Mouse (Mus musculus): ENCODE measurements at regions not wholly inside any gene's neighbourhood (a gene's known extent, or its start where the extent isn't known, plus 50 kb on each side); places are given as distances from the start of the nearest gene placed in this dataset.

GRCm38 (mm10) chr13:44182544-44183191, 398.1 kb downstream of the Cd83 start:
- in situ Hi-C loops (cut with MboI; ENCODE audit: low pct_unique_long_range_greater_than_20kb in 1 of 2, low sequenced_read_pairs in 2 of 2, unreplicated experiment in 1 of 2) = no loop called here

- in situ Hi-C loops (cut with MboI; ENCODE audit: low pct_unique_long_range_greater_than_20kb in 1 of 2, low sequenced_read_pairs in 2 of 2, unreplicated experiment in 1 of 2) = no loop called here
Measured at GRCm38 (mm10) chr13:44195365-44195764, 410.8 kb downstream of the Cd83 start.

- in situ Hi-C loops (cut with MboI; ENCODE audit: low pct_unique_long_range_greater_than_20kb in 1 of 2, low sequenced_read_pairs in 2 of 2, unreplicated experiment in 1 of 2) = no loop called here
Measured at GRCm38 (mm10) chr13:44206042-44206441, 421.5 kb downstream of the Cd83 start.

- in situ Hi-C loops (cut with MboI; ENCODE audit: low pct_unique_long_range_greater_than_20kb in 1 of 2, low sequenced_read_pairs in 2 of 2, unreplicated experiment in 1 of 2) = no loop called here
Measured at GRCm38 (mm10) chr13:44206448-44206847, 421.9 kb downstream of the Cd83 start.

- in situ Hi-C loops (cut with MboI; ENCODE audit: low pct_unique_long_range_greater_than_20kb in 1 of 2, low sequenced_read_pairs in 2 of 2, unreplicated experiment in 1 of 2) = no loop called here
Measured at GRCm38 (mm10) chr13:44207400-44208005, 422.9 kb downstream of the Cd83 start.

- in situ Hi-C loops (cut with MboI; ENCODE audit: low pct_unique_long_range_greater_than_20kb in 1 of 2, low sequenced_read_pairs in 2 of 2, unreplicated experiment in 1 of 2) = no loop called here
Measured at GRCm38 (mm10) chr13:44209036-44209435, 424.5 kb downstream of the Cd83 start.

GRCm38 (mm10) chr13:44210123-44210522, 425.5 kb downstream of the Cd83 start:
- in situ Hi-C loops (cut with MboI; ENCODE audit: low pct_unique_long_range_greater_than_20kb in 1 of 2, low sequenced_read_pairs in 2 of 2, unreplicated experiment in 1 of 2) = no loop called here

GRCm38 (mm10) chr13:44212356-44212755, 427.8 kb downstream of the Cd83 start:
- in situ Hi-C loops (cut with MboI; ENCODE audit: low pct_unique_long_range_greater_than_20kb in 1 of 2, low sequenced_read_pairs in 2 of 2, unreplicated experiment in 1 of 2) = no loop called here

GRCm38 (mm10) chr13:44212936-44213335, 428.4 kb downstream of the Cd83 start:
- in situ Hi-C loops (cut with MboI; ENCODE audit: low pct_unique_long_range_greater_than_20kb in 1 of 2, low sequenced_read_pairs in 2 of 2, unreplicated experiment in 1 of 2) = no loop called here

- in situ Hi-C loops (cut with MboI; ENCODE audit: low pct_unique_long_range_greater_than_20kb in 1 of 2, low sequenced_read_pairs in 2 of 2, unreplicated experiment in 1 of 2) = no loop called here
Measured at GRCm38 (mm10) chr13:44218266-44218665, 433.7 kb downstream of the Cd83 start.

GRCm38 (mm10) chr13:44221721-44222120, 437.1 kb downstream of the Cd83 start:
- in situ Hi-C loops (cut with MboI; ENCODE audit: low pct_unique_long_range_greater_than_20kb in 1 of 2, low sequenced_read_pairs in 2 of 2, unreplicated experiment in 1 of 2) = no loop called here

- in situ Hi-C loops (cut with MboI; ENCODE audit: low pct_unique_long_range_greater_than_20kb in 1 of 2, low sequenced_read_pairs in 2 of 2, unreplicated experiment in 1 of 2) = no loop called here
Measured at GRCm38 (mm10) chr13:44222335-44222734, 437.8 kb downstream of the Cd83 start.

GRCm38 (mm10) chr13:44227706-44228459, 443.3 kb downstream of the Cd83 start:
- in situ Hi-C loops (cut with MboI; ENCODE audit: low pct_unique_long_range_greater_than_20kb in 1 of 2, low sequenced_read_pairs in 2 of 2, unreplicated experiment in 1 of 2) = no loop called here

- in situ Hi-C loops (cut with MboI; ENCODE audit: low pct_unique_long_range_greater_than_20kb in 1 of 2, low sequenced_read_pairs in 2 of 2, unreplicated experiment in 1 of 2) = no loop called here
Measured at GRCm38 (mm10) chr13:44228540-44229135, 444.1 kb downstream of the Cd83 start.

- in situ Hi-C loops (cut with MboI; ENCODE audit: low pct_unique_long_range_greater_than_20kb in 1 of 2, low sequenced_read_pairs in 2 of 2, unreplicated experiment in 1 of 2) = no loop called here
Measured at GRCm38 (mm10) chr13:44229136-44229611, 444.6 kb downstream of the Cd83 start.

- in situ Hi-C loops (cut with MboI; ENCODE audit: low pct_unique_long_range_greater_than_20kb in 1 of 2, low sequenced_read_pairs in 2 of 2, unreplicated experiment in 1 of 2) = no loop called here
Measured at GRCm38 (mm10) chr13:44231403-44231802, 446.8 kb downstream of the Cd83 start.

GRCm38 (mm10) chr13:44231868-44232715, 447.5 kb downstream of the Cd83 start:
- in situ Hi-C loops (cut with MboI; ENCODE audit: low pct_unique_long_range_greater_than_20kb in 1 of 2, low sequenced_read_pairs in 2 of 2, unreplicated experiment in 1 of 2) = no loop called here

- in situ Hi-C loops (cut with MboI; ENCODE audit: low pct_unique_long_range_greater_than_20kb in 1 of 2, low sequenced_read_pairs in 2 of 2, unreplicated experiment in 1 of 2) = no loop called here
Measured at GRCm38 (mm10) chr13:44232716-44233051, 448.1 kb downstream of the Cd83 start.
